Comparison of ENCODE assay signal across 13 mouse cellular contexts in genomic region chr11:77414141-77414839, GRCm38 (mm10). TPM values are rescaled to one million over a fixed set of nuclear protein-coding genes. Genes with fewer than 3 reads are reported as not detected.
"Had no signal": no experiment of that assay in that cellular context is flagged by ENCODE, and none has a peak within 500 bp of the region (broad histone marks: within the 10 kb centered on the region; RNA-seq: fewer than 3 reads in every experiment).

No protein-coding gene starts in this region.

- H3K9me3 ChIP-seq: limb, embryonic 12.5 days; lung, embryonic 15.5 days; midbrain, embryonic 10.5 days; neural tube, embryonic 15.5 days had no signal

- H3K36me3 ChIP-seq: limb, embryonic 12.5 days; neural tube, embryonic 15.5 days had no signal

- H3K4me2 ChIP-seq: limb, embryonic 12.5 days; lung, embryonic 15.5 days; neural tube, embryonic 15.5 days had no signal

- H3K4me3 ChIP-seq: layer of hippocampus, adult 2 months; limb, embryonic 12.5 days; lung, embryonic 15.5 days; midbrain, embryonic 10.5 days; myocyte; neural tube, embryonic 15.5 days had no signal

- H3K9ac ChIP-seq: limb, embryonic 12.5 days; lung, embryonic 15.5 days; neural tube, embryonic 15.5 days had no signal

- H3K4me1 ChIP-seq: midbrain, embryonic 10.5 days; neural tube, embryonic 15.5 days had no signal

- H3K27ac ChIP-seq: layer of hippocampus, adult 2 months; limb, embryonic 12.5 days; lung, embryonic 15.5 days; midbrain, embryonic 10.5 days; neural tube, embryonic 15.5 days had no signal

- H3K27me3 ChIP-seq: limb, embryonic 12.5 days; lung, embryonic 15.5 days; neural tube, embryonic 15.5 days had no signal

- DNase-seq: kidney, postnatal 10 days; kidney, postnatal 4 days; liver; midbrain, embryonic 14.5 days; right cerebral cortex, adult 18-20 months; thymus, adult 2 months; thymus, postnatal 25 days had no signal

RNA-seq across cellular contexts. Expression of gene Coro6, which starts 47.9 kb away (rescaled TPM):
- polyA plus RNA-seq: midbrain, embryonic 10.5 days had no signal
